Mouse (Mus musculus) thymus, adult 2 months (tissue): ENCODE measurements around the gene Nek2.

Source experiments
- CTCF ChIP-seq: fragments of 200-500 bp; IDR thresholded peaks from 2 replicates; pipeline ENCODE4 v1.5.1; 2012; ENCODE audit warnings: mild to moderate bottlenecking, control low read depth, low read length, moderate library complexity, borderline replicate concordance; ENCODE audit not compliant: control insufficient read depth, poor library complexity, insufficient read depth; ENCODE audit errors: extremely low read depth
- POLR2A ChIP-seq: fragments of 200-500 bp; IDR thresholded peaks from 2 replicates; pipeline ENCODE4 v1.6.1; 2012; ENCODE audit warnings: mild to moderate bottlenecking, low read length, control low read depth, moderate library complexity; ENCODE audit not compliant: control insufficient read depth, poor library complexity, insufficient read depth; ENCODE audit errors: extremely low read depth

DNA sequence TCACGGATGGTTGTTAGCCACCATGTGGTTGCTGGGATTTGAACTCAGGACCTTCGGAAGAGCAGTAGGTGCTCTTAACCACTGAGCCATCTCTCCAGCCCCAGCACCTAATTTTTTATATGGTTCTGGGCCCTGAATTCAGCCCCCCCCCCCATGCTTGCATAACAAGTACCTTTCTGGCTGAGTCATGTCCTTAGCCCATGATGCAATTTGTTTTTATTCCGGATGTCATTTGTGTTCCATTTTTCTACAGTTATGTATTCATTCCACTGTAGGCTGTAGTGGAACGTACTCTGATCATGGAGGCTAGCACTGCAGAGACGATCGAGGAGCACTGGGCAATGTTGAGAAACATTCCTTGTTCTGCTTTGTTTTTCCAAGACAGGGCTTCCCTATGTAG is 12.2 kb downstream of the Nek2 start:
- TF ChIP-seq CTCF, result no peak
- no peak for TF ChIP-seq POLR2A
